Mouse (Mus musculus): ENCODE measurements around the gene Baiap2l1. TPM values are rescaled to one million over a fixed set of nuclear protein-coding genes. Genes with fewer than 3 reads are reported as not detected.

The Baiap2l1 gene
- polyA plus RNA-seq, 1 experiment from 2014 or later: 5.1 TPM

GRCm38 (mm10) chr5:144263496-144263895 is 94.4 kb downstream of the Baiap2l1 start:
- WGBS: 78% methylated on average over 13 of the region's 13 CpGs
- peaks cover 18% of the 10 kb centered on the region for H3K4me1 ChIP-seq
- H3K36me3 ChIP-seq: peaks cover 60% of the 10 kb centered on the region
- H3K4me3 ChIP-seq: no peak overlapping the region
- H3K27me3 ChIP-seq: no peaks in the 10 kb centered on the region
- ATAC-seq (ENCODE audit: insufficient number of reproducible peaks, insufficient read depth, low FRiP score, low TSS enrichment): no peak
- H3K4me2 ChIP-seq (replicated peaks): no peak overlapping the region
- H3K9ac ChIP-seq: no peak overlapping the region
- no peaks in the 10 kb centered on the region for H3K9me3 ChIP-seq
- H3K27ac ChIP-seq: no peak overlapping the region

DNA sequence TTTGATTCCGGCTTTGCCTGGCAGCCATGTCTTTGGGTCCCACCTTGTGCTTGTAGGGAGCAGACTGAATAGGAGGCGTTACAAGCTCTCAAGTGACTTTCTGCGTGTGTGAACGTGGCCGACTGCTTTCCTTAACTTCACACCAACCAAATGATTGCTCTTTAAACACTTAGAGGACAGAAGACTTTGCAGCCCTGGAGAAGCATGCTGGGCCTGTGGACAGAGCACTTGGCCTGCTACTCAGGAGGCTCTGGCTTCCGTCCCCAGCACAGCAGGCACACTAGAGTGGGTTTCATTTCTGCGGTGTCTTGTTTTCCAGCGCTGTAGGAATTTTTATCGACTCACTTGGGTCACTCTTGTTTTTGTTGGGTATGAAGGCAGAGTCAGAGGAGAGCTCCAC is 94.8 kb downstream of the Baiap2l1 start:
- H3K9me3 ChIP-seq: no peaks in the 10 kb centered on the region
- peaks cover 22% of the 10 kb centered on the region for H3K4me1 ChIP-seq
- no peak overlapping the region for H3K9ac ChIP-seq
- 78% methylated on average over 9 of the region's 9 CpGs for WGBS
- no peak overlapping the region for H3K27ac ChIP-seq
- ATAC-seq (ENCODE audit: insufficient number of reproducible peaks, insufficient read depth, low FRiP score, low TSS enrichment): no peak
- H3K36me3 ChIP-seq: peaks cover 58% of the 10 kb centered on the region
- no peak overlapping the region for H3K4me2 ChIP-seq (replicated peaks)
- no peaks in the 10 kb centered on the region for H3K27me3 ChIP-seq
- H3K4me3 ChIP-seq: no peak overlapping the region

DNA sequence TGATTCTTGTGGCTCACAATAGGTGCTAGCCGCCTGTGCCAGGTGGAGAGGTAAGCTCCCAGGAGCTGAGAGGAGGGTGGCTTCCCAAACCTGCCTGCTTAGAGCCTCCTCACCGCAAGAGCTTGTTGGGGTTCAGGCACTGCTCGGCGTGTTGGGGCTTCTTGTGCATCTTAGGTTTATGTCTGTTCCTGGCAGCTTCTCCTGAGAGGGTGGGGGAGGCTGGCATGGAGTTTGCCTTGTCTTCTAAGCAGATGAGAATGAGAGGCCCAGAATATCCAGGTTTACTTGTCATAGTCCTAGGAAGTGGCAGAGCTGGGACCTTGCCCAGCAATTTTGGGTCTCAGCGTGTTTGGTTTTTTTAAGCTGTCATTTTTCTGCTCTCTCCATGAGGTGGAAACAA is 96.1 kb downstream of the Baiap2l1 start:
- 87% methylated on average over 5 of the region's 5 CpGs for WGBS
- ATAC-seq (ENCODE audit: insufficient number of reproducible peaks, insufficient read depth, low FRiP score, low TSS enrichment): no peak
- no peaks in the 10 kb centered on the region for H3K27me3 ChIP-seq
- no peak overlapping the region for H3K4me2 ChIP-seq (replicated peaks)
- no peak overlapping the region for H3K27ac ChIP-seq
- H3K4me3 ChIP-seq: no peak overlapping the region
- H3K36me3 ChIP-seq: peaks cover 46% of the 10 kb centered on the region
- no peaks in the 10 kb centered on the region for H3K9me3 ChIP-seq
- H3K4me1 ChIP-seq: peaks cover 35% of the 10 kb centered on the region
- no peak overlapping the region for H3K9ac ChIP-seq

- Histone ChIP-seq H3K36me3 (peaks cover 41% of the 10 kb centered on the region), H3K4me2 (replicated peaks) (no peak overlapping the region), H3K27me3 (no peaks in the 10 kb centered on the region), H3K9me3 (no peaks in the 10 kb centered on the region), H3K9ac (no peak overlapping the region), H3K27ac (no peak overlapping the region), H3K4me3 (no peak overlapping the region), H3K4me1 (peaks cover 38% of the 10 kb centered on the region)
- WGBS: 78% methylated on average over 9 of the region's 9 CpGs
- ATAC-seq (ENCODE audit: insufficient number of reproducible peaks, insufficient read depth, low FRiP score, low TSS enrichment): no peak
These were observed 96.6 kb downstream of the Baiap2l1 start for GRCm38 (mm10) chr5:144261309-144261708.

DNA sequence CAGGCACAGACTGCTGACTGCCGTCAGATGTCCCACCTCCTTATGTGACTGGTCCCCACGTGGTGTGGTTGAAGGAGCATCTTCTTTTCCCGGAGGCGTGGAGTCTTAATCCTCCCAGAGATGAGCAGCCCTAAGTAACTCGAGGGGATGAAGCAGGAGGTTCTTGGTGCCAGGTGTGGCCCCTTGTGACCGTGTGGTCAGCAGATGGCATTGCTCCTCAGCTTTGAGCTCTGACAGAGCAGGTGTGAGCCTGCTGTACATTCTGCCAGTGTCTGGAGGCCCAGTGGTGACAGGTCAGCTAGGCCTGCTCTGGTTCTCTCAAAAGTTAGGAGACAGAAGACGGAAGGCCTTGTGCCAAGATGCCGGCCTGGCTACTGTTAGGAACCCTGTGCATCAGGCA is 97.4 kb downstream of the Baiap2l1 start:
- H3K9me3 ChIP-seq: no peaks in the 10 kb centered on the region
- no peak overlapping the region for H3K27ac ChIP-seq
- H3K9ac ChIP-seq: no peak overlapping the region
- H3K27me3 ChIP-seq: no peaks in the 10 kb centered on the region
- H3K4me2 ChIP-seq (replicated peaks): no peak overlapping the region
- H3K36me3 ChIP-seq: peaks cover 37% of the 10 kb centered on the region
- 79% methylated on average over 8 of the region's 8 CpGs for WGBS
- H3K4me3 ChIP-seq: no peak overlapping the region
- no peak for ATAC-seq (ENCODE audit: insufficient number of reproducible peaks, insufficient read depth, low FRiP score, low TSS enrichment)
- H3K4me1 ChIP-seq: peaks cover 38% of the 10 kb centered on the region

GRCm38 (mm10) chr5:144259228-144259627 is 98.7 kb downstream of the Baiap2l1 start:
- Histone ChIP-seq H3K27me3 (no peaks in the 10 kb centered on the region), H3K9ac (no peak overlapping the region), H3K36me3 (peaks cover 27% of the 10 kb centered on the region), H3K4me1 (peaks cover 42% of the 10 kb centered on the region), H3K4me3 (no peak overlapping the region), H3K4me2 (replicated peaks) (peak overlapping the region; percentile 72), H3K27ac (no peak overlapping the region), H3K9me3 (no peaks in the 10 kb centered on the region)
- 80% methylated on average over 6 of the region's 6 CpGs for WGBS
- no peak for ATAC-seq (ENCODE audit: insufficient number of reproducible peaks, insufficient read depth, low FRiP score, low TSS enrichment)

GRCm38 (mm10) chr5:144258687-144259086 is 99.2 kb downstream of the Baiap2l1 start:
- Histone ChIP-seq H3K4me2 (replicated peaks) (peak overlapping the region; percentile 72), H3K9me3 (no peaks in the 10 kb centered on the region), H3K27me3 (no peaks in the 10 kb centered on the region), H3K9ac (peak overlapping the region; percentile 50), H3K36me3 (peaks cover 25% of the 10 kb centered on the region), H3K4me3 (peak overlapping the region; percentile 99), H3K4me1 (peaks cover 43% of the 10 kb centered on the region), H3K27ac (0 out of 2 replicates have a peak overlapping the region, but pooled peaks have one; percentile 60)
- 7% methylated on average over 2 of the region's 2 CpGs for WGBS
- ATAC-seq (ENCODE audit: insufficient number of reproducible peaks, insufficient read depth, low FRiP score, low TSS enrichment): no peak

GRCm38 (mm10) chr5:144258131-144258611 is 99.7 kb downstream of the Baiap2l1 start:
- 25% methylated on average over 14 of the region's 14 CpGs for WGBS
- H3K4me2 ChIP-seq (replicated peaks): peak overlapping the region; percentile 72
- H3K36me3 ChIP-seq: peaks cover 20% of the 10 kb centered on the region
- 0 out of 2 replicates have a peak overlapping the region, but pooled peaks have one; percentile 60 for H3K27ac ChIP-seq
- H3K9ac ChIP-seq: peak overlapping the region; percentile 98
- H3K27me3 ChIP-seq: no peaks in the 10 kb centered on the region
- peak overlapping the region; percentile 99 for H3K4me3 ChIP-seq
- H3K4me1 ChIP-seq: peaks cover 43% of the 10 kb centered on the region
- H3K9me3 ChIP-seq: no peaks in the 10 kb centered on the region
- no peak for ATAC-seq (ENCODE audit: insufficient number of reproducible peaks, insufficient read depth, low FRiP score, low TSS enrichment)

DNA sequence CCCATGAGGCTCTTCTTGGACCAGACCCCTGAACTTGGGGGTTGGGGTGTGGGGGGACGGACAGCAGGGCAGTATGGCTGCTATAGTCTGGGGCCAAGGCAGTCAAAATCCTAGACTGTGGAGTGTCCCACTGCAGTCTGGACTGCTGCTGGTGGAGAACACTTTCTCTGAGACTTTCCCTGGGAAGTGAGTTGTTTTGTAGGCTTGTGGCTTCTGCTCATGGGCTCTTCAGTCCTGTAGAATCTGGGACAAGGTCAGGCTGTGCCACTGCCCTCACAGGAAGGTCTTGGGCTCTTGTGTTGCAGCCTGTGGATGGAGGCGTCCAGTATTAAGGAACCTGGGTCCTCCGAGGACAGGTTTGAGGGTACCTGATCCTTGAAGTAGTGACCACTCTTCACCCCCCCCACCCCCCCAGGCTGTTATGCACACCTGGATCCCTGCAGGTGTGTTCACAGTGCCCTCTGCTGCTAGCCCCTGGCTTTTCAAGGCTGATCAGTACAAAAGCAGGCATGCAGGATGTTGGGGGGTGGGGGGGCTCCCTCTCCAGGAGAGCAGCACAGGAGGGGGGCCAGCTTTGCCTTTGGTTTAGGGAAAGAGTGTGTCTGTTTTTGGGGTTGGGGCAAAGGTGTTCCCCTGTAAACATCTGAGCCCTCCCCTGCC is 100.3 kb downstream of the Baiap2l1 start:
- peak overlapping the region; percentile 98 for H3K9ac ChIP-seq
- WGBS: 66% methylated on average over 3 of the region's 3 CpGs
- H3K27me3 ChIP-seq: no peaks in the 10 kb centered on the region
- ATAC-seq (ENCODE audit: insufficient number of reproducible peaks, insufficient read depth, low FRiP score, low TSS enrichment): no peak
- H3K4me3 ChIP-seq: peak overlapping the region; percentile 99
- 0 out of 2 replicates have a peak overlapping the region, but pooled peaks have one; percentile 3 for H3K27ac ChIP-seq
- H3K9me3 ChIP-seq: no peaks in the 10 kb centered on the region
- peaks cover 16% of the 10 kb centered on the region for H3K36me3 ChIP-seq
- peaks cover 43% of the 10 kb centered on the region for H3K4me1 ChIP-seq
- H3K4me2 ChIP-seq (replicated peaks): peak overlapping the region; percentile 72

GRCm38 (mm10) chr5:144256888-144257287 is 101.0 kb downstream of the Baiap2l1 start:
- Histone ChIP-seq H3K27ac (peak overlapping the region; percentile 95), H3K9ac (peak overlapping the region; percentile 98), H3K4me2 (replicated peaks) (peak overlapping the region; percentile 72), H3K4me1 (peaks cover 40% of the 10 kb centered on the region), H3K9me3 (no peaks in the 10 kb centered on the region), H3K4me3 (peak overlapping the region; percentile 99), H3K36me3 (peaks cover 14% of the 10 kb centered on the region; the same call in 1 of the 2 replicates), H3K27me3 (no peaks in the 10 kb centered on the region)
- no peak for ATAC-seq (ENCODE audit: insufficient number of reproducible peaks, insufficient read depth, low FRiP score, low TSS enrichment)
- 28% methylated on average over 1 of the region's 1 CpGs for WGBS

GRCm38 (mm10) chr5:144256541-144256870 is 101.4 kb downstream of the Baiap2l1 start:
- Histone ChIP-seq H3K4me1 (peaks cover 37% of the 10 kb centered on the region), H3K9ac (peak overlapping the region; percentile 98)

More at GRCm38 (mm10) chr5:144256541-144256870, 101.4 kb downstream of the Baiap2l1 start:
- H3K36me3 ChIP-seq: peaks cover 14% of the 10 kb centered on the region; the same call in 1 of the 2 replicates
- no peaks in the 10 kb centered on the region for H3K27me3 ChIP-seq
- H3K9me3 ChIP-seq: no peaks in the 10 kb centered on the region
- H3K4me3 ChIP-seq: peak overlapping the region; percentile 99
- H3K4me2 ChIP-seq (replicated peaks): peak overlapping the region; percentile 72
- no peak for ATAC-seq (ENCODE audit: insufficient number of reproducible peaks, insufficient read depth, low FRiP score, low TSS enrichment)
- H3K27ac ChIP-seq: peak overlapping the region; percentile 95
- WGBS: 13% methylated on average over 7 of the region's 7 CpGs

All from embryonic facial prominence, embryonic 12.5 days (tissue).